13 mouse cellular contexts compared by ENCODE assay signal in the genomic region with DNA sequence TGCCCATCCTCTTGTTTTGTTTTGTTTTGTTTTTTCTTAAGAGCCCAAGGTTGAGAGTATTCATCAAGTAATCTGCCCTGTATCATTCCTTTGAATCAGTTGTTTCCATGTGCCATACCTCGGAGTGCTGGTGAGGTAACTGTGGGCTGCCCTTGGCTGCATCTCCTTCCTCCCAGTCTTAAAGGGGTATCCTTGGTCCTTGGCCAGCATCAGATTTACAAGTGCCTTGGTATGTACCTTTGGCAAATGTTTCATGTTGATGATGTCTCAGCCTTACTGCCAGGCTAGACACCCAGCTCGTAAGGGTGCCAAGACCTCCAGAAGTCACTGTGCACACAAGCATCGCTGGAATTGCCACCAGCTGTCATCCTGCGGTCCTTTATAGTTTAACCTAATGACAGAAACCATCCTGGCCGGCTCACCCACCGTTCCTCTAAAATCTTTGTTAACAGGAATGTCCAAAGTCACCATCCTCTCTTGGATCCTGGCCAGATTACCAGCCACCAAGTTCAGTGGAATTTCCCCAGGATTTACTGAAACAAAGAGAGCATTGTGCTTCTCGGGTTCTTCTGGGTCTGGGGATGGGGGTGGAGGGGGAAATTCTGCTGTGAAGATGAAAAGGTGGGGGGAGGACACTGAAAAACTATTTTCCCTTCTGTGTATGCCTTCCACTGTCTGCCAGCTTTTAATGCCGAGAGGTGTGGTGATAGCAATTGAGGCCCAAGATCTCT.
DNase-seq lines count a peak whose midpoint lies in the region; ATAC-seq and TF ChIP-seq lines count a peak whose summit lies in the region.
"Had no signal": no experiment of that assay in that cellular context is flagged by ENCODE, and none has a peak within 500 bp of the region (broad histone marks: within the 10 kb centered on the region; RNA-seq: fewer than 3 reads in every experiment).

No protein-coding gene starts in this region.

- no peak overlapping the region for H3K4me2 ChIP-seq in heart, embryonic 13.5 days
- no peak overlapping the region for H3K4me2 ChIP-seq in midbrain, postnatal 0 days (ENCODE audit: low read depth, low read length, poor library complexity, severe bottlenecking)
- H3K4me2 ChIP-seq in midbrain, embryonic 13.5 days (replicated peaks) = no peak overlapping the region
- no peak overlapping the region for H3K4me2 ChIP-seq in embryonic facial prominence, embryonic 14.5 days (ENCODE audit: low read depth, low read length)
- peak overlapping the region; percentile 44 for H3K4me2 ChIP-seq in myocyte (ENCODE audit: low read depth)
- H3K4me2 ChIP-seq: liver, embryonic 13.5 days had no signal

- intact Hi-C loops in heart, postnatal 10 days (cut with DNase I) = no loop called here

- no peak for TF ChIP-seq POLR2A in myocyte (IDR thresholded peaks at IDR 0.05; ENCODE audit: insufficient read length, low read depth)

- H3K9me3 ChIP-seq in heart, embryonic 13.5 days = no peaks in the 10 kb centered on the region; the same call in none of the 2 replicates
- no peaks in the 10 kb centered on the region for H3K9me3 ChIP-seq in midbrain, postnatal 0 days (ENCODE audit: low read length)
- no peaks in the 10 kb centered on the region for H3K9me3 ChIP-seq in midbrain, embryonic 13.5 days
- no peaks in the 10 kb centered on the region for H3K9me3 ChIP-seq in embryonic facial prominence, embryonic 14.5 days (ENCODE audit: control insufficient read depth, low read length)
- H3K9me3 ChIP-seq: liver, embryonic 13.5 days had no signal

- H3ac ChIP-seq in myocyte (ENCODE audit: control insufficient read depth, insufficient read length) = no peak overlapping the region

- no peak for ATAC-seq in heart, embryonic 13.5 days (ENCODE audit: extremely low read depth, insufficient number of reproducible peaks, low FRiP score, low TSS enrichment)
- no peak for ATAC-seq in midbrain, postnatal 0 days (ENCODE audit: low FRiP score)
- ATAC-seq in midbrain, embryonic 13.5 days = no peak
- ATAC-seq in embryonic facial prominence, embryonic 14.5 days (ENCODE audit: low read depth) = peak; percentile 50

- H3K9ac ChIP-seq in heart, embryonic 13.5 days = no peak overlapping the region
- H3K9ac ChIP-seq in midbrain, postnatal 0 days (replicated peaks; ENCODE audit: low read length, poor library complexity, severe bottlenecking) = no peak overlapping the region
- H3K9ac ChIP-seq in midbrain, embryonic 13.5 days (replicated peaks) = no peak overlapping the region
- no peak overlapping the region for H3K9ac ChIP-seq in embryonic facial prominence, embryonic 14.5 days (ENCODE audit: low read depth, low read length)
- H3K9ac ChIP-seq: liver, embryonic 13.5 days had no signal

- no peaks in the 10 kb centered on the region for H3K79me2 ChIP-seq in myocyte (ENCODE audit: control insufficient read depth, insufficient read depth)

- H3K4me1 ChIP-seq in heart, embryonic 13.5 days = peaks cover 34% of the 10 kb centered on the region
- no peaks in the 10 kb centered on the region for H3K4me1 ChIP-seq in midbrain, postnatal 0 days (ENCODE audit: insufficient read depth, low read length)
- peaks cover 10% of the 10 kb centered on the region; the same call in 1 of the 2 replicates for H3K4me1 ChIP-seq in midbrain, embryonic 13.5 days (replicated peaks)
- peaks cover 13% of the 10 kb centered on the region for H3K4me1 ChIP-seq in embryonic facial prominence, embryonic 14.5 days (ENCODE audit: control insufficient read depth, insufficient read depth, low read length)
- H3K4me1 ChIP-seq: liver, embryonic 13.5 days had no signal

- H3K27me3 ChIP-seq in heart, embryonic 13.5 days (replicated peaks) = 0 out of 2 replicates have a peak, but pooled peaks cover 3% of the 10 kb centered on the region
- no peaks in the 10 kb centered on the region for H3K27me3 ChIP-seq in midbrain, postnatal 0 days (ENCODE audit: insufficient read depth, low read length)
- H3K27me3 ChIP-seq in midbrain, embryonic 13.5 days = no peaks in the 10 kb centered on the region
- H3K27me3 ChIP-seq in embryonic facial prominence, embryonic 14.5 days (replicated peaks; ENCODE audit: control insufficient read depth, insufficient read depth, low read length) = no peaks in the 10 kb centered on the region
- no peaks in the 10 kb centered on the region for H3K27me3 ChIP-seq in myocyte (ENCODE audit: control insufficient read depth, insufficient read depth, insufficient read length)
- H3K27me3 ChIP-seq: liver, embryonic 13.5 days had no signal

- peak overlapping the region; percentile 60 for H3K27ac ChIP-seq in heart, embryonic 13.5 days (replicated peaks)
- H3K27ac ChIP-seq in midbrain, postnatal 0 days (ENCODE audit: low read depth, low read length) = no peak overlapping the region
- H3K27ac ChIP-seq in midbrain, embryonic 13.5 days = no peak overlapping the region
- no peak overlapping the region for H3K27ac ChIP-seq in embryonic facial prominence, embryonic 14.5 days (replicated peaks; ENCODE audit: low read depth, low read length)
- H3K27ac ChIP-seq: layer of hippocampus, adult 2 months; liver, embryonic 13.5 days; macrophage had no signal

- peaks cover 14% of the 10 kb centered on the region for H3K36me3 ChIP-seq in heart, embryonic 13.5 days
- no peaks in the 10 kb centered on the region for H3K36me3 ChIP-seq in midbrain, postnatal 0 days (ENCODE audit: insufficient read depth, low read length)
- no peaks in the 10 kb centered on the region for H3K36me3 ChIP-seq in midbrain, embryonic 13.5 days
- H3K36me3 ChIP-seq in embryonic facial prominence, embryonic 14.5 days (ENCODE audit: control insufficient read depth, insufficient read depth, low read length) = no peaks in the 10 kb centered on the region
- no peaks in the 10 kb centered on the region for H3K36me3 ChIP-seq in myocyte (ENCODE audit: control insufficient read depth, insufficient read depth)
- H3K36me3 ChIP-seq: liver, embryonic 13.5 days had no signal

- H3K4me3 ChIP-seq in heart, embryonic 13.5 days = no peak overlapping the region
- H3K4me3 ChIP-seq in midbrain, postnatal 0 days (ENCODE audit: low read depth, low read length) = no peak overlapping the region
- H3K4me3 ChIP-seq in midbrain, embryonic 13.5 days (replicated peaks) = no peak overlapping the region
- no peak overlapping the region for H3K4me3 ChIP-seq in embryonic facial prominence, embryonic 14.5 days (ENCODE audit: low read depth, low read length)
- no peak overlapping the region for H3K4me3 ChIP-seq in myocyte
- H3K4me3 ChIP-seq: layer of hippocampus, adult 2 months; liver, embryonic 13.5 days had no signal

- WGBS in heart, embryonic 13.5 days = 45% methylated on average over 8 of the region's 8 CpGs
- WGBS in midbrain, postnatal 0 days = 45% methylated on average over 8 of the region's 8 CpGs
- WGBS in midbrain, embryonic 13.5 days = 45% methylated on average over 8 of the region's 8 CpGs
- WGBS in embryonic facial prominence, embryonic 14.5 days = 31% methylated on average over 8 of the region's 8 CpGs

- no peak for TF ChIP-seq CTCF in midbrain, postnatal 0 days (IDR thresholded peaks at IDR 0.05)

- no peak for DNase-seq in heart, postnatal 10 days
- DNase-seq in midbrain, postnatal 0 days (ENCODE audit: low spot score) = peak; percentile 29
- DNase-seq in embryonic facial prominence, embryonic 14.5 days (ENCODE audit: low spot score) = peak; percentile 73
- no peak for DNase-seq in frontal cortex, postnatal 36 days (ENCODE audit: low spot score in 2 of 2)
- DNase-seq: gastrocnemius, postnatal 10 days; kidney, adult 8-10 months; liver, embryonic 13.5 days; thymus, postnatal 25 days had no signal

TF ChIP-seq in myocyte, 11 proteins besides CTCF, POLR2A, EP300 and RAD21:
- TF ChIP-seq MYOD1 (IDR thresholded peaks at IDR 0.05; ENCODE audit: control insufficient read depth in 1 of 3, insufficient read length in 2 of 3, low read depth in 2 of 3) (peak in 2 of 3 experiments; percentile 5 to 83), USF1 (IDR thresholded peaks at IDR 0.05; ENCODE audit: low read depth) (no peak), MYOG (IDR thresholded peaks at IDR 0.05; ENCODE audit: control insufficient read depth in 1 of 3, insufficient read depth in 1 of 3, insufficient read length in 2 of 3, low read depth in 2 of 3) (peak in 1 of 3 experiments; percentile 71), CEBPB (IDR thresholded peaks at IDR 0.05; ENCODE audit: insufficient read depth, poor library complexity, severe bottlenecking) (no peak), TCF12 (IDR thresholded peaks at IDR 0.05; ENCODE audit: insufficient read depth, poor library complexity, severe bottlenecking) (peak; percentile 47), MAX (IDR thresholded peaks at IDR 0.05; ENCODE audit: low read depth) (no peak)

Comparison
In these comparisons a context has a peak if more than half of its experiments do, and no peak if none do; other contexts are left out.
1. DNase-seq: peak in midbrain, postnatal 0 days (single experiment) and embryonic facial prominence, embryonic 14.5 days (single experiment); none in heart, postnatal 10 days (0 of 2) and frontal cortex, postnatal 36 days (0 of 2).